Mouse (Mus musculus) neural tube, embryonic 12.5 days (tissue): ENCODE data around the gene Tmsb4x. TPM values are rescaled to one million over a fixed set of nuclear protein-coding genes. Genes with fewer than 3 reads are reported as not detected.

Experiments
- ATAC-seq: fragments of 200-750 bp; cut with Nextera tagmentation; 2 replicates; pipeline ENCODE4 v1.8.0; 2017; ENCODE audit warnings: low read depth, mild to moderate bottlenecking, moderate TSS enrichment, moderate library complexity; ENCODE audit not compliant: low FRiP score
- H3K27ac ChIP-seq: fragments of 300-500 bp; sonication (generic); 2 replicates; pipeline ENCODE4 v1.5.1; 2016
- H3K27me3 ChIP-seq: fragments of 300-500 bp; sonication (generic); replicated peaks from 2 replicates; pipeline ENCODE4 v1.6.1; 2016; ENCODE audit warnings: mild to moderate bottlenecking
- H3K36me3 ChIP-seq: fragments of 300-500 bp; sonication (generic); 2 replicates; pipeline ENCODE4 v1.6.1; 2016; ENCODE audit warnings: mild to moderate bottlenecking
- H3K4me1 ChIP-seq: fragments of 300-500 bp; sonication (generic); 2 replicates; pipeline ENCODE4 v1.6.1; 2016
- H3K4me2 ChIP-seq: fragments of 300-500 bp; sonication (generic); replicated peaks from 2 replicates; pipeline ENCODE4 v1.6.1; 2016; ENCODE audit warnings: mild to moderate bottlenecking
- H3K4me3 ChIP-seq: fragments of 300-500 bp; sonication (generic); 2 replicates; pipeline ENCODE4 v1.5.1; 2016
- H3K9ac ChIP-seq: fragments of 300-500 bp; sonication (generic); 2 replicates; pipeline ENCODE4 v1.6.1; 2016; ENCODE audit warnings: mild to moderate bottlenecking
- H3K9me3 ChIP-seq: fragments of 300-500 bp; sonication (generic); 2 replicates; pipeline ENCODE4 v1.6.1; 2016; ENCODE audit warnings: mild to moderate bottlenecking
- WGBS: fragments of 180-500 bp; shearing (Covaris S2); methylation state at CpG from one replicate; pipeline ENCODE4 v1.1.7; 2016; 5-methylcytosine and 5-hydroxymethylcytosine counted together
- polyA plus RNA-seq: library from polyadenylated mRNA; unstranded; fragments of >200 nt; fragmentation: Nextera tagmentation; extraction: Ambion mirVana; gene quantifications from 2 replicates; pipeline ENCODE4 v1.2.1, GENCODE M21; 2016

The Tmsb4x gene
- polyA plus RNA-seq, 1 experiment from 2014 or later: 7,057 TPM

- Histone ChIP-seq H3K27me3 (peaks cover 6% of the 10 kb centered on the region), H3K4me1 (no peaks in the 10 kb centered on the region), H3K27ac (no peak overlapping the region), H3K4me2 (no peak overlapping the region), H3K36me3 (no peaks in the 10 kb centered on the region), H3K4me3 (no peak overlapping the region), H3K9ac (no peak overlapping the region), H3K9me3 (no peaks in the 10 kb centered on the region)
- 82% methylated on average over 6 of the region's 6 CpGs for WGBS
- no peak for ATAC-seq
Measured at GRCm38 (mm10) chrX:167175319-167175718, 33.8 kb downstream of the Tmsb4x start.

DNA sequence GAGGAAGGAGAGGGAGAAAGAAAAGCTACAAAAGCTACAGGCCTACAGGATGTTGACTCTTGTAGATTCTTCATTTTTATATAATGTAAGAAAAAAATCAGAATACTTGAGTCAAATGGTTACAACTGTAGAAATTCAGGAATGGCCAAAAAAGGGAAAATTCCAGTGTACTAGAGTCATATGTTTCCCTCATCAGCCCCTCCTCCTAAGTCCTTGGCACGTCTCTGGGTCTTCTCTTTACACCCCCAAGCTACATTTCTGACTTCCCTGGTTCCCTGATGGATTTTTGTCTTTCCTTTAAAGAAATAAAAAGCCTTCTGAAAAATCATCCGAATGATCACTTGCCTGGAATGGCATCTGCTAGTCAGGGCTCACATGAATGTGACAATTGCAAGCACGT, 34.8 kb downstream of the Tmsb4x start:
- 78% methylated on average over 3 of the region's 3 CpGs for WGBS
- Histone ChIP-seq H3K27me3 (peaks cover 3% of the 10 kb centered on the region), H3K9ac (no peak overlapping the region)

DNA sequence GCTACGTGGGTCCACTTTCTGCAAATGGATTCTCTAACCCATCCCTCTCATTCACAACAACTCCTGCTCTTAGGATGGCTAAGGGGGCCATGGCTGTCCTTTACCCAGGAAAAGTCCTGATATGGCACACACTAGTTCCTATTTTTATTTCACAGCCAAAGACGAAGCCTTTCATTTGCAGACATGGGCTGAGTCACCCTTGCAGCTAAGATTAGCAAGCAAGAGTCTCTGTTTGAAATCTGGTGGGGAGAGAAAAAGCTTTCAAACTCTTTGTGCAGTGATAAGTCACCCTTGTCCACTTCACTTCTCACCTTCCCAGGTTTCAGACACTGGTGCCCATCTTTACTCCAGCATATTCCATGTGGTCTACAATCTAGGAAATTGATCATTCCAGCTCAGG, 36.9 kb downstream of the Tmsb4x start:
- no peak for ATAC-seq
- H3K4me3 ChIP-seq: no peak overlapping the region
- no peak overlapping the region for H3K27ac ChIP-seq
- no peaks in the 10 kb centered on the region for H3K9me3 ChIP-seq
- no peak overlapping the region for H3K9ac ChIP-seq
- H3K36me3 ChIP-seq: no peaks in the 10 kb centered on the region
- H3K4me1 ChIP-seq: no peaks in the 10 kb centered on the region
- 86% methylated on average over 2 of the region's 2 CpGs for WGBS
- no peak overlapping the region for H3K4me2 ChIP-seq
- peaks cover 3% of the 10 kb centered on the region; the same call in 1 of the 2 replicates for H3K27me3 ChIP-seq

More for the DNA sequence above, 34.8 kb downstream of the Tmsb4x start:
- Histone ChIP-seq H3K36me3 (no peaks in the 10 kb centered on the region), H3K4me1 (no peaks in the 10 kb centered on the region), H3K27ac (no peak overlapping the region), H3K9me3 (no peaks in the 10 kb centered on the region), H3K4me3 (no peak overlapping the region), H3K4me2 (no peak overlapping the region)
- no peak for ATAC-seq

- ATAC-seq: no peak
Measured at GRCm38 (mm10) chrX:167171281-167171680, 37.8 kb downstream of the Tmsb4x start.

DNA sequence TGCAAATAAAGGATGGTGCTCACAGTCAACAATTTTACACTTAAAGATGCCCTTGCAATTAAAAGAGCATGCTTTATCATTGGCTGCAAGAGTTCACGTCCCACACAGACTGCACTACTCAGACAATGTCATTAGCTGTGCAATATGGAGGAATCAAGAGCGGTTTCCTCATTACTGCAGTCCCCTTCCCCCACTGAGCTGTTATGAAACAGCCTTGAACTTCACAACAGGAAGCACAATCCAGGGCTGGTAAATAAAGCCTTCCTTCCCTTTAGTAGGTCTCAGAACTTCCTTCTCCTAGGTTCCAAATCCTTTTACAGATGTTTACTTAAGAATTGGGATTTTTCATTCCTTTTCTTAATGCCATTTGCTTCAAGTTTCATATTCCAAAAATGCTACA, 41.8 kb downstream of the Tmsb4x start:
- Histone ChIP-seq H3K27me3 (no peaks in the 10 kb centered on the region; the same call in 1 of the 2 replicates), H3K4me1 (no peaks in the 10 kb centered on the region), H3K27ac (no peak overlapping the region), H3K4me3 (no peak overlapping the region), H3K9me3 (no peaks in the 10 kb centered on the region), H3K4me2 (no peak overlapping the region), H3K36me3 (no peaks in the 10 kb centered on the region), H3K9ac (no peak overlapping the region)
- 66% methylated on average over 2 of the region's 2 CpGs for WGBS
- ATAC-seq: no peak

More at GRCm38 (mm10) chrX:167171281-167171680, 37.8 kb downstream of the Tmsb4x start:
- Histone ChIP-seq H3K4me2 (no peak overlapping the region), H3K36me3 (no peaks in the 10 kb centered on the region), H3K9ac (no peak overlapping the region), H3K4me1 (no peaks in the 10 kb centered on the region), H3K27ac (no peak overlapping the region), H3K9me3 (no peaks in the 10 kb centered on the region), H3K4me3 (no peak overlapping the region), H3K27me3 (peaks cover 3% of the 10 kb centered on the region; the same call in 1 of the 2 replicates)
- 77% methylated on average over 2 of the region's 2 CpGs for WGBS

GRCm38 (mm10) chrX:167166051-167166450, 43.1 kb downstream of the Tmsb4x start:
- H3K9me3 ChIP-seq: no peaks in the 10 kb centered on the region

DNA sequence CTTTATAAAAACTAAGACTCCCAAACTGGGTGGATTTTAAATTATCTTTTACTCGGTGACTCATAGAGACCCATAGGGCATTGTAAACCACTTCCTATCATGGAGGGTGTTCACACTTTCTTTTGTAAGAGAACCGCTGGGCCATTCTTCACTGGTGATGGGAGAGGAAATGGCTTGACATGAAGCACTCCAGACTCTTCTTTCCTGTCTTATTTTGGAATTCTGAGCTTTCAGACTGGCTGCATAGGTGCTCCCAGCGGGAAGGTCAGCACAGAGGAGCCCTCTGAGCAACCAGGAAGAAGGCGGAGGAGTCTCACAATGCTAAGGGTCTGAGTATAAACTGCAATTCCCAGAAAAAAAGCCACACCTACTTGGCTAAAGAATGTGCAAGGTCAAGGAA, 51.4 kb downstream of the Tmsb4x start:
- WGBS: 74% methylated on average over 4 of the region's 4 CpGs
- Histone ChIP-seq H3K27ac (no peak overlapping the region), H3K9me3 (no peaks in the 10 kb centered on the region)

More at GRCm38 (mm10) chrX:167166051-167166450, 43.1 kb downstream of the Tmsb4x start:
- WGBS: 89% methylated on average over 1 of the region's 1 CpGs
- Histone ChIP-seq H3K4me1 (no peaks in the 10 kb centered on the region), H3K27ac (no peak overlapping the region), H3K27me3 (no peaks in the 10 kb centered on the region), H3K4me3 (no peak overlapping the region), H3K9ac (no peak overlapping the region), H3K36me3 (no peaks in the 10 kb centered on the region), H3K4me2 (no peak overlapping the region)
- no peak for ATAC-seq

More for the DNA sequence above, 51.4 kb downstream of the Tmsb4x start:
- no peaks in the 10 kb centered on the region for H3K36me3 ChIP-seq
- H3K4me1 ChIP-seq: no peaks in the 10 kb centered on the region
- no peak for ATAC-seq
- no peak overlapping the region for H3K4me3 ChIP-seq
- H3K9ac ChIP-seq: no peak overlapping the region
- H3K27me3 ChIP-seq: peaks cover 4% of the 10 kb centered on the region; the same call in 1 of the 2 replicates
- no peak overlapping the region for H3K4me2 ChIP-seq

Other genes starting within 250 kb of the Tmsb4x start
- gene Tlr8, start 55.0 kb upstream of the Tmsb4x start, polyA plus RNA-seq: 0.23 TPM in 1 of 2 replicates, not detected in the other
- 0.34 and 0.38 TPM in 2 replicates for gene Tlr7, start 121.2 kb upstream of the Tmsb4x start, polyA plus RNA-seq
- gene Prps2, start 173.4 kb upstream of the Tmsb4x start, polyA plus RNA-seq: 13.0 and 14.3 TPM in 2 replicates